Mouse (Mus musculus) right cerebral cortex, postnatal 4 days (tissue): ENCODE measurements around the gene Disp1.
A peak's percentile ranks its signal among the peaks of the same experiment; 100 is the strongest.

Source experiments
- DNase-seq: peaks from one replicate; pipeline ENCODE4 v3.0.0-alpha.2; 2022

Gene Disp1

DNA sequence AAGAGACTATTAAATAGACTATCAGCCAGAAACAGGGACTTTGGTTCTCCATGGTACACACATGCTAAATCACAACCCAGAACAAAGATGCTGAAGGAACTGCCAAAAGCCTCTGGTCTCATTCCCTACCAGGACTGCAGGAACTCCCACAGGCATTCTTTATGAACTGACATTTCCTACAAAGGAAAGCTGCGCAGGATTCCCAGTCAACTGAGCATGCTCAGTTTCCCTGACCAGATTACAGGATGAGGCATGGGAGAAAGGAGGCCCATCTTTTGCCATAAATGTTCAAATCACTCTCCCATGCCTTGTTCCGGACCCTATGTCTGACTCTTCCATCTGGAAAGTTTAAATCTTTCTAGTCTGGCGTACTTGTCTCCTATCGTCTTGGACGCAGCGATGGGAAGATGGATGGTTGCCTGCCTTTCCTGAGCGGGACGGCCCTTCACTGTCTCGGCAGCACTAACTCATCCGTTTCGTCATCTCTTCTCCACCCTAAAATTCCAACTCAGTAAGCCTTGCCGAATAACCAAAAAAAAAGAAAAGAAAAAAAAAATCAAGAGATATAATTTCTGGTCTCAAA is 100.9 kb downstream of the Disp1 start:
- no peak for DNase-seq

- DNase-seq = peak; percentile 29
These were observed 103.2 kb downstream of the Disp1 start for GRCm38 (mm10) chr1:183117827-183118825.

GRCm38 (mm10) chr1:183116946-183117826 is 104.1 kb downstream of the Disp1 start:
- no peak for DNase-seq

GRCm38 (mm10) chr1:183116441-183116840 is 104.9 kb downstream of the Disp1 start:
- DNase-seq = no peak

- no peak for DNase-seq
These were observed 106.2 kb downstream of the Disp1 start for GRCm38 (mm10) chr1:183115076-183115475.

DNA sequence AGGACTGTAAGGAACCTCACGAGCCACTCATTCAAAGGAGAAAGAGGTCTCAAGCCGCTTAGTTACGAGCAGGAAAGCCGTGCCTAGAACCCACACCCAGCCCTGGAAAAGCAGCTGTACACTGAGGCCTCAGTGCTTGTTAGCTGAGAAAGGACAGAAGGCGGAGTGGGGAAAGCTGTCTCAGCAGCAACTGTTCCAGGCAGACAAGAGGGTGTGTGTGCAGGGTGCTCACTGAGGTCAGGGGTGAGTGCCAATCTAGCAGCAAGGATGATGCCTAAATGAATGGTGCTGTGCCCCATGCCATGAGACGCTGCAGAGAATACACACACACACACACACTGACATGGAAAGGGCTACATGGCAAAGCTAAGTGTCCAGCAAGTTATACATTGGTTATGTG is 106.8 kb downstream of the Disp1 start:
- DNase-seq = no peak

DNA sequence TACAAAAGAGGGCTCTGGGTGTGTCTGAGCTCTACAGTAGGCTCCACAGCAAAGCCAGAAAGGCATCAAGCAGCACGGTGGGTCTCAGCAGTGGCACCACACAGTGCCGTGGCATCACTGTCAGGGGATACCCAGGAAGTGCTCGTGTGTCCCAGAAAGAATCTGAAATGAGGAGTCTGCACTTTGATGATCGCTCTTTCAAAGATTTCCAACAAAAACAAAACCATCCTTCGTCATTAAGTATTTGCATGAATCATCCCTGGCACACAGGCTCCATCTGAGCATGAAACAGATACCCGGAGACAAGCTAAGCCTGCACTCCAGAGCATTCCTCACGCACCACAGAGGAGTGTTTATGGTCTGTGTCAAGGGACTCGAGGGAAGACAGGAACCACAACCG is 107.8 kb downstream of the Disp1 start:
- no peak for DNase-seq

- DNase-seq = no peak
These were observed 113.8 kb downstream of the Disp1 start for GRCm38 (mm10) chr1:183107476-183107875.

- DNase-seq = no peak
These were observed 116.6 kb downstream of the Disp1 start for GRCm38 (mm10) chr1:183104696-183105095.

DNA sequence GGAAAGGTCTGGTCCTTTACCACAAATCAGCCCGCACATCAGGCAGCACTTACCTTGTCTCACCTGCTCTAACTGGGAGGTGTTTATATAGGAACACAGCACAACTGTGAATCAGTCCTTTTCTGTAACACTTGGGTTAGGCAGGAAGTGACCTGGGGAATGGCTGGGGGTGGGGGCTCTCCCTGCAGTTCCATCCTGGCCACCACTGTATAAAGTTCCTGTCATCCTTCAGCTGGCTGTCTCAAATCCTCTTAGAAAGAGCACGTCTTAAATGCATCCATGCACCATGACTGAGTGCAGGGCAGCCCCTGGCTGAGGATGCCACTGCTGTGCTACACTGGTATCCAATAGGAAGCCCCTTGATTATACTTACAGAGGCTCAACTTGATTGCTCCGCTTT is 118.5 kb downstream of the Disp1 start:
- DNase-seq = no peak

GRCm38 (mm10) chr1:183102153-183102552 is 119.2 kb downstream of the Disp1 start:
- DNase-seq = no peak

GRCm38 (mm10) chr1:183101371-183101770 is 120.0 kb downstream of the Disp1 start:
- DNase-seq = no peak

- no peak for DNase-seq
These were observed 121.1 kb downstream of the Disp1 start for GRCm38 (mm10) chr1:183100245-183100644.

DNA sequence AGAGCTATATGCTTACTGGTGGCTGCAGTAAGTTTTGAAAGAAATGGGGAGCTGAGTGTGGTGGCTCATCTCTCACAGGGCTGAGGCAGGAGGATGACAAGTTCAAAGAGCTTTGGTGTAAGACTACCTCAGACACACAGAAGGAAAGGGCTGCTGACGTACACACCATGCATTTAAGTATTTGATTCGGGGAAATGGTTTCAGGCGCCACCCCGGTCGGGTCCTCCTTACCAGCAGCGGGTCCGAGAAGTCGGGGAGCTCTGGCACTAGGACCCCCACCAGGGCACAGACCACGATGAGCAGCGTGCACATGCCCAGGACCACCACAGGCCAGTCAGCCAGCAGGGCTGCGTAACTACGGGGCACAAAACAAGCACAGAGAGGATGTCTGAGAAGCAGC is 121.6 kb downstream of the Disp1 start:
- DNase-seq = no peak

- no peak for DNase-seq
These were observed 123.7 kb downstream of the Disp1 start for GRCm38 (mm10) chr1:183097606-183098005.

DNA sequence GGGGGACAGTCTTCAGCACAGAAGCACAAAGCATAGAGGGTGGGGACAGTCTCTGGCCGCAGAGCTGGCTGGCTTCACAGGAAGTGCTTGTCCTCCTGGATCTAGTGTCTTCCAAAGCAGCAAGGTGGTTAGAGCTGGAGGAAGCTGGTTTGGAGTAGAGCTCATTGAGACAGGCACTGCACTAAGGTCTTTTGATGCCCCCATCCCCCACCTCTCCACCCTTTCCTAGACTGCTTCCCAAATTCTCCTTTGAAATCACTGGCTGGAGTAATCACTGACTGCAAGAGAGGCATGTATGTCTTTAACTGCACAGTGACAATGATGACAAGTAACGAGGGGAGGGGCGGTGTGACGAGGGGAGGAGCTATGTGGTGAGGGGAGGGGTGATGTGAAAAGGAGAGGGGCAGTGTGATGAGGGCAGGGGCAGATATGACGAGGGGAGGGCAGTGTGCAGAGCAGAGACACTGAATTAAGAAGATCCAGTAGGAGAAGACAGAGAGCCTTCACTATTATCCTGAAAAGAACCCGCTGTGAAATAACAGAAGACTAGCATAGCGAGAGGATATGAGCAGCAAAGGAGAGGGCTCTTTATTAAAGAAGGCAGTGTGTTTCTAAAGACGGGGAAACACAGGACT is 125.8 kb downstream of the Disp1 start:
- DNase-seq = no peak

- no peak for DNase-seq
These were observed 129.0 kb downstream of the Disp1 start for GRCm38 (mm10) chr1:183092296-183092695.

GRCm38 (mm10) chr1:183091203-183091602 is 130.1 kb downstream of the Disp1 start:
- DNase-seq = no peak

DNA sequence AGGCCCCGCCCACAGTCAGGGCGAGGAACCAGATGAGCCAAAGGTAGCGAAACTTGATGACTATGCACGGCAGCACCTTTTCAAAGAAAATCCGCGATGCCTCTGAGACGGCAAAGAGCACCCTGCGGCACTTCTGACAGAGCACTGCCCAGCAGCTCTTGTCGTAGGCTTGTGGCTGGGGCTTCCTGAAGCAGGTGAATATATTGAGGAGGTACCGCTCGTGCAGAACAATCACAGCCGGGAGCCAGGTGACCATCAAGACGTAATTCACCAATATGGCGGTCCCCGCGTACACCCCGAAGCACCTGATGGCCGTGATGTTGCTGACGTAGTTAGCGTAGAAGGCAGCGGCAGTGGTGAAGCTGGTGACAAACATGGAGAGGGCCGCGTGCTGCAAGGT is 132.7 kb downstream of the Disp1 start:
- DNase-seq = no peak

DNA sequence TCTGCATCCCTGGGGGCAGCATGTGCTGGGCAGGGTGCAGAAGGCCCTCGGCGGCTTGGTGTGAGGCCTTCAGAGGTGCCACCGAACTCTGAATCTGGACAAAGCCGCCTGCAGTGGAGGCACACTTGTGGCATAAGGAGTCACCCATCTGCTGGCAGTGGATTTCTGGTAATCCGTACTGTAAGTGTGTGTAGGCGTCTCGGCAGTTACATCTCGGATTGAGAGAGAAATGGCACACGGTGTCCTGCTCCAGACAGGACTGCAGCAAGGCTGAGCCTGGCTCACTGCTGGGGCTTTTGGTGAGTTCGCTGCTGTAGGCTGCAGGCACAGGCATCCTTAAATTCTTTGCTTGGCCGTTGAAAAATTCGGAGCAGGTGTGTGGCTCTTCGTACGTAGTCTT is 134.5 kb downstream of the Disp1 start:
- DNase-seq = no peak

- DNase-seq = no peak
These were observed 137.0 kb downstream of the Disp1 start for GRCm38 (mm10) chr1:183084085-183085050.

DNA sequence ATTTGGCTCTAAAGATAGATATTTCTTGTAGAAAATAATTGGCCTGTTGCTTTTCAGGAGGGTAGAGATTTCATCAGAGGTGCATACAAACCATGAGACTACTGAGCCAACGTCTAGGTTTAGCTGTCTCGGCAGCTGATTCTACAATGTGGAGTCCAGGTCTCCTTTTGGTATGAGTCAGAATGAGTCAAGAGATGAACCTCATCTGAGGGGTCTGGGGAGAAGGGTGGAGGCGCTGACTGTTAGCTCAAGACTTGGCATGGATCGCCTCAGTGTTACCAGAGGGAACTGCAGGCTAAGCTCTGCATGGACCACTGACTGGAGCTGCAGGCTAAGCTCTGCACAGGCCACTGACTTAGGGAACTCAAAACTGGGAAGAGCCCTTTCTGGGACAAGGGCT is 138.9 kb downstream of the Disp1 start:
- DNase-seq = no peak
